Mouse (Mus musculus) hindbrain, embryonic 14.5 days (tissue): ENCODE results near the gene Creb3l2. TPM values are rescaled to one million over a fixed set of nuclear protein-coding genes. Genes with fewer than 3 reads are reported as not detected.

ENCODE experiments used
- ATAC-seq: fragments of 200-750 bp; cut with Nextera tagmentation; 2 replicates; pipeline ENCODE4 v1.8.0; 2017; ENCODE audit warnings: moderate number of reproducible peaks, mild to moderate bottlenecking, moderate TSS enrichment, moderate library complexity; ENCODE audit not compliant: low FRiP score
- DNase-seq: peaks from one replicate; pipeline ENCODE4 v3.0.0-alpha.2; 2015; ENCODE audit warnings: low spot score
- H3K27ac ChIP-seq: fragments of 300-500 bp; sonication (generic); 2 replicates; pipeline ENCODE4 v1.5.1; 2014; ENCODE audit warnings: mild to moderate bottlenecking, moderate library complexity
- H3K27me3 ChIP-seq: fragments of 300-500 bp; sonication (generic); 2 replicates; pipeline ENCODE4 v1.6.1; 2014; ENCODE audit warnings: mild to moderate bottlenecking, low read length, mixed read lengths; ENCODE audit not compliant: control insufficient read depth, insufficient read depth
- H3K36me3 ChIP-seq: fragments of 300-500 bp; sonication (generic); replicated peaks from 2 replicates; pipeline ENCODE4 v1.6.1; 2014; ENCODE audit not compliant: control insufficient read depth, insufficient read depth
- H3K4me1 ChIP-seq: fragments of 300-500 bp; sonication (generic); replicated peaks from 2 replicates; pipeline ENCODE4 v1.6.1; 2014; ENCODE audit warnings: antibody characterized with exemption, low read length, mixed read lengths; ENCODE audit not compliant: control insufficient read depth, insufficient read depth
- H3K4me2 ChIP-seq: fragments of 300-500 bp; sonication (generic); replicated peaks from 2 replicates; pipeline ENCODE4 v1.6.1; 2014; ENCODE audit warnings: mild to moderate bottlenecking, moderate library complexity
- H3K4me3 ChIP-seq: fragments of 300-500 bp; sonication (generic); replicated peaks from 2 replicates; pipeline ENCODE4 v1.5.1; 2014; ENCODE audit warnings: mild to moderate bottlenecking, low read length
- H3K9ac ChIP-seq: fragments of 300-500 bp; sonication (generic); 2 replicates; pipeline ENCODE4 v1.6.1; 2014
- H3K9me3 ChIP-seq: fragments of 300-500 bp; sonication (generic); 2 replicates; pipeline ENCODE4 v1.6.1; 2016; ENCODE audit warnings: low read length; ENCODE audit not compliant: control insufficient read depth
- WGBS: fragments of 180-500 bp; shearing (Covaris S2); extraction: QIAGEN DNeasy Blood & Tissue Kit; methylation state at CpG from one replicate; pipeline ENCODE4 v1.1.7; 2014; 5-methylcytosine and 5-hydroxymethylcytosine counted together
- polyA plus RNA-seq: library from polyadenylated mRNA; unstranded; fragments of >200 nt; fragmentation: Nextera tagmentation; extraction: Ambion mirVana; gene quantifications from 2 replicates; pipeline ENCODE4 v1.2.1, GENCODE M21; 2014

Gene Creb3l2
- polyA plus RNA-seq, 1 experiment from 2014 or later: 5.5 TPM

GRCm38 (mm10) chr6:37329901-37330864, 111.8 kb downstream of the Creb3l2 start:
- Histone ChIP-seq H3K27me3 (no peaks in the 10 kb centered on the region), H3K27ac (peak overlapping the region; percentile 63; the same call in 1 of the 2 replicates), H3K4me3 (no peak overlapping the region), H3K4me2 (no peak overlapping the region), H3K9ac (no peak overlapping the region), H3K4me1 (peaks cover 36% of the 10 kb centered on the region), H3K36me3 (no peaks in the 10 kb centered on the region), H3K9me3 (no peaks in the 10 kb centered on the region)
- DNase-seq: peak; percentile 74
- 32% methylated on average over 5 of the region's 5 CpGs for WGBS
- ATAC-seq: peak; percentile 79

GRCm38 (mm10) chr6:37329376-37329775, 112.6 kb downstream of the Creb3l2 start:
- 0 out of 2 replicates have a peak overlapping the region, but pooled peaks have one; percentile 38 for H3K27ac ChIP-seq
- no peaks in the 10 kb centered on the region for H3K9me3 ChIP-seq
- H3K27me3 ChIP-seq: no peaks in the 10 kb centered on the region
- peaks cover 36% of the 10 kb centered on the region for H3K4me1 ChIP-seq
- no peak for ATAC-seq
- H3K4me2 ChIP-seq: no peak overlapping the region
- no peak overlapping the region for H3K4me3 ChIP-seq
- DNase-seq: no peak
- no peak overlapping the region for H3K9ac ChIP-seq
- WGBS: 79% methylated on average over 3 of the region's 3 CpGs
- no peaks in the 10 kb centered on the region for H3K36me3 ChIP-seq

- 44% methylated on average over 7 of the region's 7 CpGs for WGBS
- H3K27me3 ChIP-seq: no peaks in the 10 kb centered on the region
- no peaks in the 10 kb centered on the region for H3K9me3 ChIP-seq
- no peak overlapping the region for H3K9ac ChIP-seq
- H3K4me3 ChIP-seq: no peak overlapping the region
- no peaks in the 10 kb centered on the region for H3K36me3 ChIP-seq
- H3K27ac ChIP-seq: 0 out of 2 replicates have a peak overlapping the region, but pooled peaks have one; percentile 38
- ATAC-seq (no peak), DNase-seq (no peak)
- no peak overlapping the region for H3K4me2 ChIP-seq
- H3K4me1 ChIP-seq: peaks cover 36% of the 10 kb centered on the region
Observed at GRCm38 (mm10) chr6:37328671-37329070, 113.3 kb downstream of the Creb3l2 start.

GRCm38 (mm10) chr6:37327519-37327918, 114.4 kb downstream of the Creb3l2 start:
- 46% methylated on average over 6 of the region's 6 CpGs for WGBS
- H3K4me2 ChIP-seq: no peak overlapping the region
- no peaks in the 10 kb centered on the region for H3K36me3 ChIP-seq
- DNase-seq (no peak), ATAC-seq (no peak)
- no peaks in the 10 kb centered on the region for H3K27me3 ChIP-seq
- H3K9me3 ChIP-seq: no peaks in the 10 kb centered on the region
- H3K4me1 ChIP-seq: peaks cover 36% of the 10 kb centered on the region
- no peak overlapping the region for H3K4me3 ChIP-seq
- H3K27ac ChIP-seq: no peak overlapping the region
- H3K9ac ChIP-seq: no peak overlapping the region

- Histone ChIP-seq H3K4me1 (peaks cover 36% of the 10 kb centered on the region), H3K4me3 (no peak overlapping the region), H3K4me2 (no peak overlapping the region), H3K27ac (0 out of 2 replicates have a peak overlapping the region, but pooled peaks have one; percentile 44), H3K27me3 (no peaks in the 10 kb centered on the region), H3K9me3 (no peaks in the 10 kb centered on the region), H3K9ac (no peak overlapping the region), H3K36me3 (no peaks in the 10 kb centered on the region)
- WGBS: 38% methylated on average over 8 of the region's 8 CpGs
- no peak for ATAC-seq
- DNase-seq: no peak
Observed at GRCm38 (mm10) chr6:37326603-37326955, 115.4 kb downstream of the Creb3l2 start.

GRCm38 (mm10) chr6:37325906-37326602, 115.9 kb downstream of the Creb3l2 start:
- Histone ChIP-seq H3K9me3 (no peaks in the 10 kb centered on the region), H3K27ac (0 out of 2 replicates have a peak overlapping the region, but pooled peaks have one; percentile 44), H3K4me2 (no peak overlapping the region), H3K9ac (no peak overlapping the region), H3K27me3 (no peaks in the 10 kb centered on the region), H3K4me1 (peaks cover 36% of the 10 kb centered on the region), H3K4me3 (no peak overlapping the region), H3K36me3 (no peaks in the 10 kb centered on the region)
- WGBS: 95% methylated on average over 9 of the region's 9 CpGs
- ATAC-seq (no peak), DNase-seq (no peak)

GRCm38 (mm10) chr6:37325076-37325475, 116.9 kb downstream of the Creb3l2 start:
- Histone ChIP-seq H3K36me3 (no peaks in the 10 kb centered on the region), H3K4me3 (no peak overlapping the region), H3K9me3 (no peaks in the 10 kb centered on the region), H3K4me2 (no peak overlapping the region), H3K27ac (no peak overlapping the region), H3K27me3 (no peaks in the 10 kb centered on the region), H3K9ac (no peak overlapping the region), H3K4me1 (peaks cover 30% of the 10 kb centered on the region)
- DNase-seq (no peak), ATAC-seq (no peak)
- 90% methylated on average over 3 of the region's 3 CpGs for WGBS

GRCm38 (mm10) chr6:37322641-37323040, 119.3 kb downstream of the Creb3l2 start:
- ATAC-seq (no peak), DNase-seq (no peak)
- Histone ChIP-seq H3K9ac (no peak overlapping the region), H3K27ac (no peak overlapping the region), H3K4me1 (peaks cover 10% of the 10 kb centered on the region), H3K36me3 (no peaks in the 10 kb centered on the region), H3K4me2 (no peak overlapping the region), H3K4me3 (no peak overlapping the region), H3K27me3 (no peaks in the 10 kb centered on the region), H3K9me3 (no peaks in the 10 kb centered on the region)
- 94% methylated on average over 7 of the region's 7 CpGs for WGBS

- Histone ChIP-seq H3K9me3 (no peaks in the 10 kb centered on the region), H3K27ac (no peak overlapping the region), H3K9ac (no peak overlapping the region), H3K4me1 (peaks cover 7% of the 10 kb centered on the region; the same call in 1 of the 2 replicates), H3K4me3 (no peak overlapping the region), H3K4me2 (no peak overlapping the region), H3K27me3 (no peaks in the 10 kb centered on the region), H3K36me3 (no peaks in the 10 kb centered on the region)
- no peak for DNase-seq
- WGBS: 94% methylated on average over 9 of the region's 9 CpGs
- ATAC-seq: no peak
Observed at GRCm38 (mm10) chr6:37322088-37322487, 119.9 kb downstream of the Creb3l2 start.
